Mouse (Mus musculus): Measurements from ENCODE around the gene Rapgef1. TPM values are rescaled to one million over a fixed set of nuclear protein-coding genes. Genes with fewer than 3 reads are reported as not detected.
A peak's percentile ranks its signal among the peaks of the same experiment; 100 is the strongest.
"Not testable (repeated sequence)": the region's sequence is repeated elsewhere in the genome, so short reads cannot be mapped to it uniquely, and the experiment has no call there.

The Rapgef1 gene
- polyA plus RNA-seq, 1 experiment: 65.2 TPM

- Histone ChIP-seq H3K4me1 (ENCODE audit: control insufficient read depth, insufficient read depth, low read length) (peaks cover 35% of the 10 kb centered on the region), H3K4me3 (replicated peaks; ENCODE audit: extremely low read depth, low read depth, low read length) (no peak overlapping the region)
- TF ChIP-seq POLR2A (IDR thresholded peaks at IDR 0.05; ENCODE audit: borderline replicate concordance, extremely low read depth, low read depth, low read length) (no peak), CTCF (IDR thresholded peaks at IDR 0.05; ENCODE audit: insufficient read depth, low read length) (no peak)
- no peak for DNase-seq
- 66% methylated on average over 2 of the region's 2 CpGs for WGBS
Observed at GRCm38 (mm10) chr2:29629311-29629710, 9.8 kb downstream of the Rapgef1 start.

- Histone ChIP-seq H3K4me3 (replicated peaks; ENCODE audit: extremely low read depth, low read depth, low read length) (no peak overlapping the region), H3K4me1 (ENCODE audit: control insufficient read depth, insufficient read depth, low read length) (peaks cover 38% of the 10 kb centered on the region)
- TF ChIP-seq CTCF (IDR thresholded peaks at IDR 0.05; ENCODE audit: insufficient read depth, low read length) (no peak), POLR2A (IDR thresholded peaks at IDR 0.05; ENCODE audit: borderline replicate concordance, extremely low read depth, low read depth, low read length) (no peak)
- WGBS: 87% methylated on average over 10 of the region's 10 CpGs
- no peak for DNase-seq
Observed at GRCm38 (mm10) chr2:29630141-29630771, 10.7 kb downstream of the Rapgef1 start.

- Histone ChIP-seq H3K4me1 (ENCODE audit: control insufficient read depth, insufficient read depth, low read length) (peaks cover 37% of the 10 kb centered on the region), H3K4me3 (replicated peaks; ENCODE audit: extremely low read depth, low read depth, low read length) (no peak overlapping the region)
- TF ChIP-seq POLR2A (IDR thresholded peaks at IDR 0.05; ENCODE audit: borderline replicate concordance, extremely low read depth, low read depth, low read length): no peak
- TF ChIP-seq CTCF (IDR thresholded peaks at IDR 0.05; ENCODE audit: insufficient read depth, low read length): no peak
- DNase-seq: no peak
Observed at GRCm38 (mm10) chr2:29631020-29631419, 11.5 kb downstream of the Rapgef1 start.

GRCm38 (mm10) chr2:29631564-29632167 is 12.1 kb downstream of the Rapgef1 start:
- DNase-seq; H3K4me3 ChIP-seq (replicated peaks; ENCODE audit: extremely low read depth, low read depth, low read length): not testable (repeated sequence)
- H3K4me1 ChIP-seq (ENCODE audit: control insufficient read depth, insufficient read depth, low read length): peaks cover 40% of the 10 kb centered on the region
- 84% methylated on average over 12 of the region's 12 CpGs for WGBS

- no peak for DNase-seq
- Histone ChIP-seq H3K4me1 (ENCODE audit: control insufficient read depth, insufficient read depth, low read length) (peaks cover 40% of the 10 kb centered on the region), H3K4me3 (replicated peaks; ENCODE audit: extremely low read depth, low read depth, low read length) (no peak overlapping the region)
- no peak for TF ChIP-seq CTCF (IDR thresholded peaks at IDR 0.05; ENCODE audit: insufficient read depth, low read length)
- no peak for TF ChIP-seq POLR2A (IDR thresholded peaks at IDR 0.05; ENCODE audit: borderline replicate concordance, extremely low read depth, low read depth, low read length)
- 41% methylated on average over 3 of the region's 3 CpGs for WGBS
Observed at GRCm38 (mm10) chr2:29632168-29632662, 12.7 kb downstream of the Rapgef1 start.

- Histone ChIP-seq H3K4me1 (ENCODE audit: control insufficient read depth, insufficient read depth, low read length) (peaks cover 45% of the 10 kb centered on the region), H3K4me3 (replicated peaks; ENCODE audit: extremely low read depth, low read depth, low read length) (no peak overlapping the region)
- WGBS: 13% methylated on average over 6 of the region's 6 CpGs
- DNase-seq: peak; percentile 87
- TF ChIP-seq CTCF (IDR thresholded peaks at IDR 0.05; ENCODE audit: insufficient read depth, low read length) (no peak), POLR2A (IDR thresholded peaks at IDR 0.05; ENCODE audit: borderline replicate concordance, extremely low read depth, low read depth, low read length) (no peak)
Observed at GRCm38 (mm10) chr2:29633101-29633554, 13.6 kb downstream of the Rapgef1 start.

GRCm38 (mm10) chr2:29633782-29634181 is 14.3 kb downstream of the Rapgef1 start:
- no peak overlapping the region for H3K4me3 ChIP-seq (replicated peaks; ENCODE audit: extremely low read depth, low read depth, low read length)
- no peak for TF ChIP-seq POLR2A (IDR thresholded peaks at IDR 0.05; ENCODE audit: borderline replicate concordance, extremely low read depth, low read depth, low read length)
- no peak for DNase-seq
- H3K4me1 ChIP-seq (ENCODE audit: control insufficient read depth, insufficient read depth, low read length): peaks cover 38% of the 10 kb centered on the region
- 40% methylated on average over 3 of the region's 3 CpGs for WGBS

GRCm38 (mm10) chr2:29634541-29634940 is 15.0 kb downstream of the Rapgef1 start:
- H3K4me3 ChIP-seq (replicated peaks; ENCODE audit: extremely low read depth, low read depth, low read length): no peak overlapping the region
- TF ChIP-seq POLR2A (IDR thresholded peaks at IDR 0.05; ENCODE audit: borderline replicate concordance, extremely low read depth, low read depth, low read length) (no peak), CTCF (IDR thresholded peaks at IDR 0.05; ENCODE audit: insufficient read depth, low read length) (no peak)
- WGBS: 51% methylated on average over 5 of the region's 5 CpGs
- DNase-seq: no peak
- H3K4me1 ChIP-seq (ENCODE audit: control insufficient read depth, insufficient read depth, low read length): peaks cover 38% of the 10 kb centered on the region

- Histone ChIP-seq H3K4me1 (ENCODE audit: control insufficient read depth, insufficient read depth, low read length) (peaks cover 45% of the 10 kb centered on the region), H3K4me3 (replicated peaks; ENCODE audit: extremely low read depth, low read depth, low read length) (no peak overlapping the region)
- TF ChIP-seq CTCF (IDR thresholded peaks at IDR 0.05; ENCODE audit: insufficient read depth, low read length) (no peak), POLR2A (IDR thresholded peaks at IDR 0.05; ENCODE audit: borderline replicate concordance, extremely low read depth, low read depth, low read length) (no peak)
- WGBS: 82% methylated on average over 5 of the region's 5 CpGs
- no peak for DNase-seq
Observed at GRCm38 (mm10) chr2:29635966-29636507, 16.5 kb downstream of the Rapgef1 start.

GRCm38 (mm10) chr2:29637528-29637927 is 18.0 kb downstream of the Rapgef1 start:
- TF ChIP-seq POLR2A (IDR thresholded peaks at IDR 0.05; ENCODE audit: borderline replicate concordance, extremely low read depth, low read depth, low read length) (no peak), CTCF (IDR thresholded peaks at IDR 0.05; ENCODE audit: insufficient read depth, low read length) (no peak)
- peaks cover 45% of the 10 kb centered on the region for H3K4me1 ChIP-seq (ENCODE audit: control insufficient read depth, insufficient read depth, low read length)
- DNase-seq: no peak
- no peak overlapping the region for H3K4me3 ChIP-seq (replicated peaks; ENCODE audit: extremely low read depth, low read depth, low read length)
